In the genomic region with DNA sequence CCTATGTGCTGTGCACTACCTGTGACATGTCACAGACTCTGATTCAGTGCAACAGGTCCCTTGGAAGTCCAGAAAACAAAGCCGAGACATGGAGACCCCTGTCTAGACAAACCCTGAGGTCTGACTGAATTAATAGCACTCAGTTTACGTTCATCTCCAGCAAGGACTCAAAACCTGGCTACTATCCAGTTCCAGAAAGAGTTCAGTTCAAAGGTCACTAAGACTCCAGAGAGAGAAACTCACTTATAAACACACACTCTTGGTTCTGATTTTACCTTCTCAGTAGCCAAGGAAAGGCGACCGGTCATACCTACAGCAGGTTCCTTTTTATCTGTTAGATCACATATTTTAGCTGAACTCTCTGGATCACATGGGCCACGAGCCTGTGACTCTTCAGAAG, we compare ENCODE assay signal across 14 mouse cellular contexts. TPM values are rescaled to one million over a fixed set of nuclear protein-coding genes. Genes with fewer than 3 reads are reported as not detected.
"Had no signal": no experiment of that assay in that cellular context is flagged by ENCODE, and none has a peak within 500 bp of the region (broad histone marks: within the 10 kb centered on the region; RNA-seq: fewer than 3 reads in every experiment).

No protein-coding gene starts in this region.

- H3K4me2 ChIP-seq: intestine, embryonic 15.5 days; limb, embryonic 13.5 days; liver, embryonic 12.5 days; lung, embryonic 15.5 days; midbrain, embryonic 12.5 days had no signal

- DNase-seq: left cerebral cortex, postnatal 4 days; lung, postnatal 14 days; right cerebral cortex, postnatal 14 days had no signal

- H3K4me1 ChIP-seq: liver, embryonic 12.5 days; lung, embryonic 15.5 days had no signal

- ATAC-seq: intestine, embryonic 15.5 days; liver, embryonic 12.5 days had no signal

- H3K27me3 ChIP-seq: intestine, embryonic 15.5 days; lung, embryonic 15.5 days had no signal

- H3K27ac ChIP-seq: intestine, embryonic 15.5 days; limb, embryonic 13.5 days; liver, embryonic 12.5 days; lung, embryonic 15.5 days; midbrain, embryonic 12.5 days; stomach, postnatal 0 days had no signal

- H3K36me3 ChIP-seq: intestine, embryonic 15.5 days; limb, embryonic 13.5 days; liver, embryonic 12.5 days; lung, embryonic 15.5 days; midbrain, embryonic 12.5 days had no signal

- H3K9ac ChIP-seq: intestine, embryonic 15.5 days; limb, embryonic 13.5 days; liver, embryonic 12.5 days; lung, embryonic 15.5 days; midbrain, embryonic 12.5 days had no signal

- H3K9me3 ChIP-seq: intestine, embryonic 15.5 days; limb, embryonic 13.5 days; liver, embryonic 12.5 days; lung, embryonic 15.5 days; midbrain, embryonic 12.5 days had no signal

- H3K4me3 ChIP-seq: intestine, embryonic 15.5 days; limb, embryonic 13.5 days; liver, embryonic 12.5 days; lung, embryonic 15.5 days; midbrain, embryonic 12.5 days had no signal

RNA-seq across cellular contexts. Expression of a gene that starts 43.3 kb away (rescaled TPM):
- total RNA-seq: left cerebral cortex, postnatal 10 days; megakaryocyte-erythroid progenitor cell, adult 5-6 weeks had no signal
- polyA plus RNA-seq: large intestine, adult 2 months; limb, embryonic 13.5 days; liver, embryonic 12.5 days; liver, embryonic 16.5 days; small intestine, adult 2 months; stomach, postnatal 0 days had no signal
